Mouse (Mus musculus) bone marrow, adult 2 months (tissue): Measurements from ENCODE around the gene Grik3. TPM values are rescaled to one million over a fixed set of nuclear protein-coding genes. Genes with fewer than 3 reads are reported as not detected.

Experiments used
- H3K27ac ChIP-seq: fragments of 200-500 bp; 2 replicates; pipeline ENCODE4 v1.5.1; 2012; ENCODE audit warnings: low read depth, mild to moderate bottlenecking, control low read depth, inconsistent platforms, low read length; ENCODE audit not compliant: control insufficient read depth, poor library complexity, insufficient read depth
- H3K4me1 ChIP-seq: fragments of 200-500 bp; 2 replicates; pipeline ENCODE4 v1.6.1; 2011; ENCODE audit warnings: low read length; ENCODE audit not compliant: control insufficient read depth, insufficient read depth
- H3K4me3 ChIP-seq: fragments of 200-500 bp; replicated peaks from 2 replicates; pipeline ENCODE3; 2011; ENCODE audit warnings: mild to moderate bottlenecking, low read depth, low read length, control low read depth; ENCODE audit not compliant: control insufficient read depth
- CTCF ChIP-seq: fragments of 200-500 bp; IDR thresholded peaks from 2 replicates; pipeline ENCODE4 v1.5.1; 2011; ENCODE audit warnings: low read length, control low read depth; ENCODE audit not compliant: control insufficient read depth, insufficient read depth
- POLR2A ChIP-seq: fragments of 200-500 bp; IDR thresholded peaks from 2 replicates; pipeline ENCODE4 v1.6.1; 2011; ENCODE audit warnings: low read depth, mild to moderate bottlenecking, control low read depth, low read length, borderline replicate concordance; ENCODE audit not compliant: control insufficient read depth
- WGBS: fragments of 180-500 bp; shearing (Covaris S2); methylation state at CpG from one replicate; pipeline ENCODE4 v1.1.7; 2018; 5-methylcytosine and 5-hydroxymethylcytosine counted together
- polyA plus RNA-seq: library from polyadenylated mRNA; stranded (reverse); fragments of >200 nt; gene quantifications from 2 replicates; pipeline ENCODE4 v1.2.4, GENCODE M21; 2011; ENCODE audit warnings: low replicate concordance; ENCODE audit not compliant: missing spikeins, insufficient read depth, insufficient read length

Grik3 gene
- 0.20 and 0.45 TPM in 2 replicates for polyA plus RNA-seq

DNA sequence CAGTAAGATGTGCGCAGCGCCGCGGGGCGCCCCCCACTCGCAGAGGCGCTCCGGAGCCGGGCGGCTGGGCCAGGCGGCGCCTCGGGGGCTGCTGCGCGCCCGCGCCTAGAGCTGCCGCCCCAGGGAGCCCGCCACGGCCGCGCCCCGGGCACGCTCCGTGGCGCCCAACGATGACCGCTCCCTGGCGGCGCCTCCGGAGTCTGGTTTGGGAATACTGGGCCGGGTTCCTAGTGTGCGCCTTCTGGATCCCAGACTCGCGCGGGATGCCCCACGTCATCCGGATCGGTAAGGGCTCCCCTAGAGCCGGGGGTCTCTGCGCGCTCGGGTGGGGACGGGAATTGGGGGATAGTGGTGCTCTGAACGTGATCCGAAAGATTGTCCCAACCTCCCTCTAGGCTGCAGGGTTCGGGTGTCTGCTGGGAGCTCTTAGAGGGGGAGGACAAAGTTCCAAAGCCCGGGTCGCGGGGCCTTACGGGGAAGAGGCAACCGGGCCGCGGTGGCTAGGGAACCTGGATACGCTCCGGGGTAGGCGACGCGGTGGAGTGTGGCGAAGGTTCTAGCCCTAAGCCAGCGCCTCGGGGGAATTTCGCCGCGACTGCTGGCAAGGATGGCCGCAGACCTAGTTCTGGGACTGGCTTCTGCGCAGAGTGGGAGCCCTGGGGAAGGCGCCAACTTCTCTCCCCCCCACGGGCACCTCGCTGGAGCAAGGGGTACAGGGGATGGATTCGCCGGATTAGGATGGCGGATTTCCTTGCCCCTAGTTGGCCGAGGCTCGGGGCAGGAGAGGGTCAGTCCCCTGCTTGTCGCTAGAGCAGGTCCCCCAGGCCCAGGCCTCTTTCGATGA, at the start of gene Grik3:
Grik3 (plus strand) TSS at position 40 of the 844 bp plus-strand sequence.
- H3K4me1 ChIP-seq = no peaks in the 10 kb centered on the region
- no peak within 1 kb of the TSS; the same call in 1 of the 2 replicates for H3K27ac ChIP-seq
- TF ChIP-seq CTCF (no peak), POLR2A (no peak)
- WGBS = 4% methylated on average over 69 of the region's 77 CpGs
- no peak within 1 kb of the TSS for H3K4me3 ChIP-seq

- WGBS = 79% methylated on average over 4 of the region's 4 CpGs
- Histone ChIP-seq H3K4me1 (no peaks in the 10 kb centered on the region), H3K4me3 (no peak overlapping the region), H3K27ac (no peak overlapping the region)
- TF ChIP-seq CTCF = no peak
- TF ChIP-seq POLR2A = no peak
Measured at GRCm38 (mm10) chr4:125441821-125442220, 48.7 kb upstream of the Grik3 start.

DNA sequence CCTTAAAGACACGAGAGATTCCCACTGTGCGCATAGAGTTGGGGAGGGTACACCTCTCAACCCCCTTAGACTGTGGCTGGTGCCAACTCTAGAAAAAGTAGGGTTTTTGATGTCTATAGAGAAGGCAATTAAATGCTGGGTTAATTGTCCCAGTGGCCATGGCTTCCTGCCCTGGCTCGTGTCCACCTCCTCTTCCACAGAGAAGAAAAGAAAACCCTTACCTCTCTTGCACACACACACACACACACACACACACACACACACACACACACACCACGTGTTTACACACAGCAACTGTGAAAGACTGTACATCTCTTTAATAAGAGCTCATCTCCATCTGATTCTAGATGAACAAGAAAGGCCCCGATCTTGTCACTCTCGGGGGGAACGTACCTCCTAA, 46.1 kb upstream of the Grik3 start:
- 73% methylated on average over 7 of the region's 7 CpGs for WGBS

DNA sequence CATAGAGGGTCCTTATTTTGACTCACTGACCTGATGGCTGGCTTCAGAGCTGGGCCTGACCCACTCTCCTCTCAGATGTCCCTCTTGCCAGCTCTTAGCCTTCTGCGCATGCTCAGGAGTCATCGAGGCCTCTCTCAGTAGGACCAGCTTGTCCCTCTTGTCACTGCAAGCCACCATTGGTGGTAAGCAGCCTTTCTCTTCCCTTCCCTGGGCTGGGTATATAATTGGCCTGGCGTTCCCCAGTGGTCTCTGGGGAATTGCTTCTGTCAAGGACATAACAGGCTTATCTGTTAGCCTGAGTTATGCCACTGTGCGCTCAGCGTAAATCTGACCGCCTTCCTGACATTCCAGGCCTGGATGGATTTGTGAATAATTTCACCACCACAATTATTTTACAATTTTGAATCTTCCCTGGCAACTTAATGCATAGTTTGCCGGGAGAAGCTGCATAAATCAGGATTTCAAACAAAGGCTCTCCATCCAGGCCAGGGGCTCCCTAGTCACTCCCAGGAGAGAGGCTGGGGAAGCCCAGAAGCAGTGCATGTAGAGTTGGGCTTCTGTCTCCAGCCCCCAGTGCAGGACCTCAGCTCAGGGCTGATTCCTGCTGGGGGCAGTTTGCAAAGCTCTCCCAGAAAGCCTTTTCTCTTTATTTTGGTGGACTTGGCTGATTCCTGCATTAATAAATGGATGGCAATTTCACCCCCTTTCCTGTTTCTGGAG, 39.7 kb upstream of the Grik3 start:
- H3K27ac ChIP-seq = no peak overlapping the region
- TF ChIP-seq CTCF = no peak
- TF ChIP-seq POLR2A = no peak
- H3K4me3 ChIP-seq = no peak overlapping the region
- H3K4me1 ChIP-seq = no peaks in the 10 kb centered on the region
- 76% methylated on average over 7 of the region's 7 CpGs for WGBS

More for the DNA sequence above, 46.1 kb upstream of the Grik3 start:
- no peaks in the 10 kb centered on the region for H3K4me1 ChIP-seq
- no peak overlapping the region for H3K4me3 ChIP-seq
- TF ChIP-seq CTCF = no peak
- TF ChIP-seq POLR2A = no peak
- no peak overlapping the region for H3K27ac ChIP-seq

DNA sequence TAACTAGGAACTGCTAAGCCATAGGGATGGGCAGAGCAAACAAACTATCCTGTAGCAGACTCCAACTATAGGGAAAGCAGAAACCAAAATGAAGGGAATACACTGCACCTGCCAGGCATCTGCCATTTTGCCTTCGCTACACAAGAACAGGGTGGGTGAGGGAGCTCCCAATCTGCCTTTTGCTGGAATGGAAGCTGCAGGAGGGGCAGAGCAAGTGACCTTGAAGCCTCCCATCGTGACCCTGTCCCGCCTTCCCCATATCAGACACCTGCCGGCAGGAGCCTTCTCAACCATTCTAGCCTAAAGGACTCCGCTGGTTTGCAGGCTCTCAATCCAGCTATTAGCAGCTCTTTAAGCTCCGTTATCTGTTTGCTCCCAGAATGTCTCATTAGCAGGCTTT, 38.7 kb upstream of the Grik3 start:
- WGBS = 38% methylated on average over 6 of the region's 6 CpGs
- Histone ChIP-seq H3K27ac (no peak overlapping the region), H3K4me1 (no peaks in the 10 kb centered on the region), H3K4me3 (no peak overlapping the region)
- TF ChIP-seq POLR2A (no peak), CTCF (no peak)

GRCm38 (mm10) chr4:125456506-125456905, 34.0 kb upstream of the Grik3 start:
- Histone ChIP-seq H3K4me3 (no peak overlapping the region), H3K4me1 (no peaks in the 10 kb centered on the region), H3K27ac (no peak overlapping the region)
- no peak for TF ChIP-seq POLR2A
- no peak for TF ChIP-seq CTCF
- WGBS = 62% methylated on average over 5 of the region's 5 CpGs

DNA sequence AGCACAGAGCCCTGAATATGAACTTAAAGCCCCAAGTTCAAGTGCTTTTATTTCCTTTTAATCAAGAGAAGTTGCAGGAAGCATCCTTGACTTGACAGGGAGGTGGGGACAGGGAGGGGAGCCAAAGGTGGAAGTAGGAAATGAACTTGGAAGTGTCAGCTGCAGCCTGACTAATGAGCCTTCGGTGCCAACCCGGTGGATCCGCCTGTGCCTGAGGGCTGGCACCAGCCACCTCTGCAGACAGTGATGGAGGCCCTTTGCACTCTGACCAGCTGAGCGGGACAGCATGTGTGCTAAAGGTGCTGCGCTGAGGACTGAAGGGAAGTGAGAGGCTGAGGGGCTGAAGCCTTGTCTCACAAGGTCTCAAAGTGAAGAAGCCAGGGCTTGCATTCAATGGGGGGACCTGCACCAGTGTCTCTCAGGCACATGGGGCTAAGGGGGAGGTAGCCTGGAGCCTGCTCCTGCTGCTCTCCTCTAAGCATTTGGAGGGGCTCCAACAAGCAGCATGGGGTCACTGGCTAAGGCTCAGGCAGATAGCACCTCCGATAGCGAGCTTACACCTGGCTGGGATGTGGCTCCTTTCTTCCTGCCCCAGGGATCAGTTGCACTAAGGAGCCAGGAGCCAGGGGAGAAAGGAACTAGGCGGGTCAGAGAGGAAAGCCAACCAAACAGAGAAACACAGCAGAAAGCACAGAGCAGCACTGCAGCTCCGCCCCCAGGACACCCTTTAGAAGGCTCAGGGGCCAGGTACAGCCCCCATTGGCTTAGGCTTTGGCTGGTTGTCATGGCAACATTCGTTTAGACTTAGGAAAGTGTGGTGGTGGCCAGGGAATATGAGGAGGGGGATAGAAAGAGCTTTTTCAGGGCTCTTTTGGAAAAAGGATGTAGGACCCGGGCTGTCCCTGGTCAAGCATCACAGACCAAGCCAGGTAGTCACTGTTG, 33.1 kb upstream of the Grik3 start:
- no peaks in the 10 kb centered on the region for H3K4me1 ChIP-seq
- no peak overlapping the region for H3K27ac ChIP-seq
- TF ChIP-seq CTCF = no peak
- no peak for TF ChIP-seq POLR2A
- 22% methylated on average over 11 of the region's 11 CpGs for WGBS
- H3K4me3 ChIP-seq = no peak overlapping the region

GRCm38 (mm10) chr4:125459791-125460190, 30.7 kb upstream of the Grik3 start:
- WGBS = 69% methylated on average over 9 of the region's 9 CpGs
- no peaks in the 10 kb centered on the region for H3K4me1 ChIP-seq
- TF ChIP-seq POLR2A (no peak), CTCF (no peak)
- no peak overlapping the region for H3K27ac ChIP-seq
- H3K4me3 ChIP-seq = no peak overlapping the region
